Mouse (Mus musculus): ENCODE measurements around the gene Rnf8. TPM values are rescaled to one million over a fixed set of nuclear protein-coding genes. Genes with fewer than 3 reads are reported as not detected.
A peak's percentile ranks its signal among the peaks of the same experiment; 100 is the strongest.

Rnf8 gene
- polyA plus RNA-seq, 1 experiment from 2014 or later, result 94.6 TPM

- Histone ChIP-seq H3K4me1 (no peaks in the 10 kb centered on the region), H3K36me3 (peaks cover 94% of the 10 kb centered on the region), H3K9me3 (no peaks in the 10 kb centered on the region), H3K4me3 (no peak overlapping the region), H3K4me2 (no peak overlapping the region), H3K27me3 (no peaks in the 10 kb centered on the region), H3K9ac (no peak overlapping the region), H3K27ac (no peak overlapping the region)
- ATAC-seq (ENCODE audit: insufficient number of reproducible peaks, insufficient read depth, low FRiP score, low TSS enrichment, low read depth), result no peak
- 89% methylated on average over 5 of the region's 5 CpGs for WGBS
These were observed 14.4 kb downstream of the Rnf8 start for GRCm38 (mm10) chr17:29628946-29629345.

GRCm38 (mm10) chr17:29629620-29630019 is 15.0 kb downstream of the Rnf8 start:
- peaks cover 94% of the 10 kb centered on the region for H3K36me3 ChIP-seq
- no peak overlapping the region for H3K4me3 ChIP-seq
- no peaks in the 10 kb centered on the region for H3K4me1 ChIP-seq
- WGBS, result 84% methylated on average over 5 of the region's 5 CpGs
- no peaks in the 10 kb centered on the region for H3K27me3 ChIP-seq
- H3K9me3 ChIP-seq, result no peaks in the 10 kb centered on the region
- H3K27ac ChIP-seq, result no peak overlapping the region
- no peak overlapping the region for H3K4me2 ChIP-seq
- ATAC-seq (ENCODE audit: insufficient number of reproducible peaks, insufficient read depth, low FRiP score, low TSS enrichment, low read depth), result no peak
- no peak overlapping the region for H3K9ac ChIP-seq

- WGBS, result 93% methylated on average over 11 of the region's 11 CpGs
- Histone ChIP-seq H3K4me2 (no peak overlapping the region), H3K9ac (no peak overlapping the region), H3K27me3 (no peaks in the 10 kb centered on the region), H3K9me3 (no peaks in the 10 kb centered on the region), H3K4me3 (no peak overlapping the region), H3K27ac (no peak overlapping the region), H3K4me1 (no peaks in the 10 kb centered on the region), H3K36me3 (peaks cover 92% of the 10 kb centered on the region)
- ATAC-seq (ENCODE audit: insufficient number of reproducible peaks, insufficient read depth, low FRiP score, low TSS enrichment, low read depth), result no peak
These were observed 17.7 kb downstream of the Rnf8 start for GRCm38 (mm10) chr17:29632312-29632711.

- H3K4me3 ChIP-seq, result no peak overlapping the region
- no peaks in the 10 kb centered on the region for H3K4me1 ChIP-seq
- no peak overlapping the region for H3K9ac ChIP-seq
- ATAC-seq (ENCODE audit: insufficient number of reproducible peaks, insufficient read depth, low FRiP score, low TSS enrichment, low read depth), result no peak
- H3K4me2 ChIP-seq, result no peak overlapping the region
- no peaks in the 10 kb centered on the region for H3K27me3 ChIP-seq
- 94% methylated on average over 8 of the region's 8 CpGs for WGBS
- no peak overlapping the region for H3K27ac ChIP-seq
- H3K36me3 ChIP-seq, result peaks cover 93% of the 10 kb centered on the region
- no peaks in the 10 kb centered on the region for H3K9me3 ChIP-seq
These were observed 20.9 kb downstream of the Rnf8 start for GRCm38 (mm10) chr17:29635492-29635891.

GRCm38 (mm10) chr17:29636118-29636517 is 21.5 kb downstream of the Rnf8 start:
- Histone ChIP-seq H3K4me3 (no peak overlapping the region), H3K9me3 (no peaks in the 10 kb centered on the region), H3K36me3 (peaks cover 93% of the 10 kb centered on the region), H3K27ac (no peak overlapping the region), H3K4me2 (no peak overlapping the region), H3K9ac (no peak overlapping the region), H3K27me3 (no peaks in the 10 kb centered on the region), H3K4me1 (no peaks in the 10 kb centered on the region)
- 77% methylated on average over 5 of the region's 5 CpGs for WGBS
- no peak for ATAC-seq (ENCODE audit: insufficient number of reproducible peaks, insufficient read depth, low FRiP score, low TSS enrichment, low read depth)

GRCm38 (mm10) chr17:29637377-29637776 is 22.8 kb downstream of the Rnf8 start:
- Histone ChIP-seq H3K9ac (no peak overlapping the region), H3K9me3 (no peaks in the 10 kb centered on the region), H3K27me3 (no peaks in the 10 kb centered on the region), H3K4me1 (no peaks in the 10 kb centered on the region), H3K4me2 (no peak overlapping the region), H3K36me3 (peaks cover 94% of the 10 kb centered on the region), H3K27ac (no peak overlapping the region), H3K4me3 (no peak overlapping the region)
- WGBS, result 97% methylated on average over 4 of the region's 4 CpGs
- no peak for ATAC-seq (ENCODE audit: insufficient number of reproducible peaks, insufficient read depth, low FRiP score, low TSS enrichment, low read depth)

GRCm38 (mm10) chr17:29637895-29638294 is 23.3 kb downstream of the Rnf8 start:
- Histone ChIP-seq H3K9me3 (no peaks in the 10 kb centered on the region), H3K27ac (no peak overlapping the region), H3K4me1 (no peaks in the 10 kb centered on the region), H3K4me2 (no peak overlapping the region), H3K4me3 (no peak overlapping the region), H3K9ac (no peak overlapping the region), H3K36me3 (peaks cover 95% of the 10 kb centered on the region), H3K27me3 (no peaks in the 10 kb centered on the region)
- 90% methylated on average over 8 of the region's 8 CpGs for WGBS
- no peak for ATAC-seq (ENCODE audit: insufficient number of reproducible peaks, insufficient read depth, low FRiP score, low TSS enrichment, low read depth)

GRCm38 (mm10) chr17:29640971-29641370 is 26.4 kb downstream of the Rnf8 start:
- 95% methylated on average over 11 of the region's 11 CpGs for WGBS
- no peak overlapping the region for H3K9ac ChIP-seq
- H3K27me3 ChIP-seq, result no peaks in the 10 kb centered on the region
- no peak overlapping the region for H3K4me2 ChIP-seq
- H3K27ac ChIP-seq, result no peak overlapping the region
- peaks cover 70% of the 10 kb centered on the region for H3K36me3 ChIP-seq
- no peaks in the 10 kb centered on the region for H3K9me3 ChIP-seq
- ATAC-seq (ENCODE audit: insufficient number of reproducible peaks, insufficient read depth, low FRiP score, low TSS enrichment, low read depth), result no peak
- no peaks in the 10 kb centered on the region for H3K4me1 ChIP-seq
- no peak overlapping the region for H3K4me3 ChIP-seq

- no peak overlapping the region for H3K9ac ChIP-seq
- no peak overlapping the region for H3K4me2 ChIP-seq
- WGBS, result 55% methylated on average over 3 of the region's 3 CpGs
- H3K4me3 ChIP-seq, result no peak overlapping the region
- no peaks in the 10 kb centered on the region for H3K9me3 ChIP-seq
- no peak for ATAC-seq (ENCODE audit: insufficient number of reproducible peaks, insufficient read depth, low FRiP score, low TSS enrichment, low read depth)
- H3K27ac ChIP-seq, result no peak overlapping the region
- no peaks in the 10 kb centered on the region for H3K27me3 ChIP-seq
- peaks cover 67% of the 10 kb centered on the region for H3K36me3 ChIP-seq
- no peaks in the 10 kb centered on the region for H3K4me1 ChIP-seq
These were observed 27.6 kb downstream of the Rnf8 start for GRCm38 (mm10) chr17:29642219-29642618.

- H3K4me3 ChIP-seq, result no peak overlapping the region
- no peak for ATAC-seq (ENCODE audit: insufficient number of reproducible peaks, insufficient read depth, low FRiP score, low TSS enrichment, low read depth)
- H3K9me3 ChIP-seq, result no peaks in the 10 kb centered on the region
- no peak overlapping the region for H3K27ac ChIP-seq
- 82% methylated on average over 2 of the region's 2 CpGs for WGBS
- no peak overlapping the region for H3K4me2 ChIP-seq
- H3K4me1 ChIP-seq, result peaks cover 9% of the 10 kb centered on the region
- no peak overlapping the region for H3K9ac ChIP-seq
- H3K36me3 ChIP-seq, result peaks cover 4% of the 10 kb centered on the region; the same call in 1 of the 2 replicates
- no peaks in the 10 kb centered on the region for H3K27me3 ChIP-seq
These were observed 43.7 kb downstream of the Rnf8 start for GRCm38 (mm10) chr17:29658249-29658648.

- Histone ChIP-seq H3K4me1 (peaks cover 9% of the 10 kb centered on the region), H3K9ac (peak within 1 kb of the TSS; percentile 97), H3K27ac (peak within 1 kb of the TSS; percentile 91), H3K4me2 (peak within 1 kb of the TSS; percentile 90), H3K9me3 (no peaks in the 10 kb centered on the region), H3K36me3 (peaks cover 20% of the 10 kb centered on the region), H3K27me3 (no peaks in the 10 kb centered on the region), H3K4me3 (peak within 1 kb of the TSS; percentile 93)
- peak; percentile 93 for ATAC-seq (ENCODE audit: insufficient number of reproducible peaks, insufficient read depth, low FRiP score, low TSS enrichment, low read depth)
- WGBS, result 2% methylated on average over 41 of the region's 41 CpGs
These were observed 45.6 kb downstream of the Rnf8 start, which contains the start of gene Cmtr1 for GRCm38 (mm10) chr17:29660076-29660761. TSS of gene Cmtr1 (plus strand) at chr17:29660595.

GRCm38 (mm10) chr17:29660762-29661391 is 46.3 kb downstream of the Rnf8 start:
- no peak for ATAC-seq (ENCODE audit: insufficient number of reproducible peaks, insufficient read depth, low FRiP score, low TSS enrichment, low read depth)
- Histone ChIP-seq H3K36me3 (peaks cover 24% of the 10 kb centered on the region), H3K4me3 (peak overlapping the region; percentile 93), H3K27me3 (no peaks in the 10 kb centered on the region), H3K9me3 (no peaks in the 10 kb centered on the region), H3K4me2 (peak overlapping the region; percentile 90), H3K27ac (peak overlapping the region; percentile 91), H3K4me1 (peaks cover 9% of the 10 kb centered on the region), H3K9ac (peak overlapping the region; percentile 97)
- under 1% methylated on average over 41 of the region's 41 CpGs for WGBS

Measured in embryonic facial prominence, embryonic 13.5 days (tissue).